Mouse (Mus musculus) heart, postnatal 4 days (tissue): ENCODE measurements around the gene Smg9. TPM values are rescaled to one million over a fixed set of nuclear protein-coding genes. Genes with fewer than 3 reads are reported as not detected.

Source experiments
- DNase-seq: peaks from one replicate; pipeline ENCODE4 v3.0.0; 2021
- total RNA-seq, 2 experiments: library from RNA; stranded (reverse); gene quantifications; 2 replicates each; pipeline ENCODE4 v1.2.3; 2021

Gene Smg9
- total RNA-seq, 2 experiments from 2014 or later, result 15.0 to 15.5 TPM

- DNase-seq, result no peak
Measured at GRCm38 (mm10) chr7:24408186-24408585, 8.8 kb downstream of the Smg9 start.

- DNase-seq, result no peak
Measured at GRCm38 (mm10) chr7:24410123-24410522, 10.7 kb downstream of the Smg9 start.

- no peak for DNase-seq
Measured at GRCm38 (mm10) chr7:24410831-24411230, 11.4 kb downstream of the Smg9 start.

GRCm38 (mm10) chr7:24413630-24414029 lies 14.2 kb downstream of the Smg9 start:
- no peak for DNase-seq

- no peak for DNase-seq
Measured at GRCm38 (mm10) chr7:24415261-24415660, 15.8 kb downstream of the Smg9 start.

- DNase-seq, result no peak
Measured at GRCm38 (mm10) chr7:24419579-24419978, 20.2 kb downstream of the Smg9 start.

GRCm38 (mm10) chr7:24421648-24422047 lies 22.2 kb downstream of the Smg9 start:
- DNase-seq, result no peak

- DNase-seq, result no peak
Measured at GRCm38 (mm10) chr7:24422251-24422650, 22.8 kb downstream of the Smg9 start.

GRCm38 (mm10) chr7:24423107-24423763 lies 23.8 kb downstream of the Smg9 start:
- DNase-seq, result no peak

- peak; percentile 75 for DNase-seq
Measured at GRCm38 (mm10) chr7:24423956-24424732, 24.7 kb downstream of the Smg9 start.

- no peak for DNase-seq
Measured at GRCm38 (mm10) chr7:24425919-24426318, 26.5 kb downstream of the Smg9 start.

- DNase-seq, result no peak
Measured at GRCm38 (mm10) chr7:24427168-24427567, 27.7 kb downstream of the Smg9 start.

- DNase-seq, result no peak
Measured at GRCm38 (mm10) chr7:24428725-24429124, 29.3 kb downstream of the Smg9 start.

- DNase-seq, result peak; percentile 51
Measured at GRCm38 (mm10) chr7:24429413-24430112, 30.1 kb downstream of the Smg9 start.

GRCm38 (mm10) chr7:24430551-24431345 lies 31.3 kb downstream of the Smg9 start:
- DNase-seq, result no peak

GRCm38 (mm10) chr7:24431713-24432112 lies 32.3 kb downstream of the Smg9 start:
- DNase-seq, result no peak

GRCm38 (mm10) chr7:24435305-24435704 lies 35.9 kb downstream of the Smg9 start:
- DNase-seq, result no peak

- peak; percentile 43 for DNase-seq
Measured at GRCm38 (mm10) chr7:24437981-24438380, 38.6 kb downstream of the Smg9 start.

- DNase-seq, result no peak
Measured at GRCm38 (mm10) chr7:24439191-24439590, 39.8 kb downstream of the Smg9 start.

GRCm38 (mm10) chr7:24439891-24440290 lies 40.5 kb downstream of the Smg9 start:
- no peak for DNase-seq

GRCm38 (mm10) chr7:24441785-24442184 lies 42.4 kb downstream of the Smg9 start:
- peak; percentile 78 for DNase-seq

- DNase-seq, result no peak
Measured at GRCm38 (mm10) chr7:24442313-24442712, 42.9 kb downstream of the Smg9 start.
